Mouse (Mus musculus) bone marrow macrophage, adult 2 months (primary cell): ENCODE measurements at regions not wholly inside any gene's neighbourhood (a gene's known extent, or its start where the extent isn't known, plus 50 kb on each side); places are given as distances from the start of the nearest gene placed in this dataset.

ENCODE experiments used
- CTCF ChIP-seq: IDR thresholded peaks from 2 replicates; pipeline ENCODE4 v1.5.1; 2012; ENCODE audit warnings: low read depth, mild to moderate bottlenecking, low read length, moderate library complexity
- POLR2A ChIP-seq: IDR thresholded peaks from 2 replicates; pipeline ENCODE4 v1.6.1; 2012; ENCODE audit warnings: mild to moderate bottlenecking, low read depth, low read length, borderline replicate concordance

GRCm38 (mm10) chr7:125310971-125311370, 133.5 kb upstream of the Kdm8 start:
- TF ChIP-seq POLR2A (no peak), CTCF (no peak)
